Mouse (Mus musculus): ENCODE measurements around the gene Cwf19l1.
"Not testable (repeated sequence)": the region's sequence is repeated elsewhere in the genome, so short reads cannot be mapped to it uniquely, and the experiment has no call there.

Cwf19l1 gene

GRCm38 (mm10) chr19:44135072-44135959 is at the start of gene Cwf19l1:
TSS of gene Cwf19l1 (minus strand) at chr19:44135876.
- DNase-seq (ENCODE audit: low spot score in 2 of 2) = peak; percentile 81 to 89

- DNase-seq (ENCODE audit: low spot score in 2 of 2) = no peak
Measured at GRCm38 (mm10) chr19:44183968-44184367, 48.3 kb upstream of the Cwf19l1 start.

- no peak for DNase-seq (ENCODE audit: low spot score in 2 of 2)
Measured at GRCm38 (mm10) chr19:44180502-44180901, 44.8 kb upstream of the Cwf19l1 start.

DNA sequence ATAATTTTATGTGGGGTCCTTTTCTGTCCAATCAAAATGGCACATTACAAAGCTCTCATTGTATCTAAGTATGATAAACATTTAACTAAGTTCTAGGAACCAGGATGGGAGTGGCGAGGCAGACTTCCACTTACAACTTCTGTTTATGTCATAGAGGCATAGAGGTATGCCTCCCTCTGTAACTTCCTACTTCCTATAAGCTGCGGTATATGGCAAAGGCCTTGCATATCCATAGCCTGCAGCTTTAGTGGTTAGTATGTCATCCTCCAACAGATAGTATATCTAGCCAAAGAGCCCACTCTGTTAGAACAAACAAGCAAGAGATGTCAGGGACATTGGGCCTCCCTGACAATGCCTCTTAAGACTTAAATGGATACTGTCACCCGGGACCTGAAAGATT is 41.1 kb upstream of the Cwf19l1 start:
- DNase-seq (ENCODE audit: low spot score in 2 of 2) = no peak

DNA sequence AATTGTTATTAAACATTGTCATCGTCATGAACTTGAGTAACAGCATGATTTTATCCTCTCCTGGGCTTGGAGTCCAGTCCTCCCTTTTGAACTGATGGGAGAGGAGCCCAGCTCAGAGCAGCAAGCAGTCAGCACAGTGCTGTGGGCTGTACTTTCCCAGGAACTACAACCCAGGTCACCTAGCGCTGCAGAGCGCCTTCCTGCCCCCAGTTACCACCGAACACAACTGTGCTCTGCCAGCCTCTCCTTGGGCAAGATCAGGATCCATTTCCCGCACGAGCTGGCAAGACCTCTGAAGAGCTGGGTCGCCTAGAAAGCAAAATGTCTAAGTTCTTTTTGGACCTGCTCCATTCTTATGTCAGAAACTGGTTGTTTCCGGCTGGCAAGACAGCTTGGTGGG is 39.2 kb upstream of the Cwf19l1 start:
- no peak for DNase-seq (ENCODE audit: low spot score in 2 of 2)

GRCm38 (mm10) chr19:44161515-44161914 is 25.8 kb upstream of the Cwf19l1 start:
- DNase-seq (ENCODE audit: low spot score in 2 of 2) = peak in 1 of 2 experiments; percentile 10

- no peak for DNase-seq (ENCODE audit: low spot score in 2 of 2)
Measured at GRCm38 (mm10) chr19:44159386-44159785, 23.7 kb upstream of the Cwf19l1 start.

DNA sequence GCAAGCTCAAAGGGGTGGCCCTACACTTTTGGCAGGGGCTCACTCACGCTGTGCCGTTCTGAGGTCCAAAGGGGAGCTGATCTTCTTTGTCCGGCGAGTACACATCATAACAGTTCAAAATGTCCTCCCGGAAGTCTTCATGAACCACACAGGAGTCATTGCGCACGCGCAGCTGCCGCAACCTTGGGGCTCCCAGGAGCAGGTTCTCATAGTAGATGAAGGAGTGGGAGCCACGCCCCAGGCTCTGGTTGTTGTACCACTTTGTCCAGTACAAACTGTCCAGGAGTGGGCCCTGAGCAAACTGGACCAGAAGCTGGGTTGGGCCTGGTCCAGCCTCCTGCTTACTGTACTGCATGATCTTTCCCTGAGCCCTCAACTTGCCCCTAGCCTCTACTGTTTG is 21.3 kb upstream of the Cwf19l1 start:
- DNase-seq (ENCODE audit: low spot score in 2 of 2) = no peak

DNA sequence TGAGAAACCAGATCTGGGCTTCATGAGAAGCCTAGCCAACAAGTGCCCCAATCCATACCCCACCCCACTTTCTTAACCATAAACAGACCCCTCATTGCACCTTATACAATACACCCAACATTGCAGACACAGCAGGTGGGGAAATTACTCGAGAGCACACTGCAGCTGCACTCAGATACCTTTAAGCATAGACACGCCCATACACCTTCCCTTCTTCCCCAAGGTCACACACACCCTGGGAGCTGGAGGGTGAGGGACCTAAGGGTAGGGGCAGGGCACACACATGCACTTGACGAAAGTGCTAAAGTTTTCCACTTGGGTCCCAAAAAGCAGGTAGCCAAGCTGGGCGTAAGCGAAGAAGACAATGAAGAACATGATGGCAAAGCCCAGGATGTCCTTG is 18.1 kb upstream of the Cwf19l1 start:
- DNase-seq (ENCODE audit: low spot score in 2 of 2) = no peak

DNA sequence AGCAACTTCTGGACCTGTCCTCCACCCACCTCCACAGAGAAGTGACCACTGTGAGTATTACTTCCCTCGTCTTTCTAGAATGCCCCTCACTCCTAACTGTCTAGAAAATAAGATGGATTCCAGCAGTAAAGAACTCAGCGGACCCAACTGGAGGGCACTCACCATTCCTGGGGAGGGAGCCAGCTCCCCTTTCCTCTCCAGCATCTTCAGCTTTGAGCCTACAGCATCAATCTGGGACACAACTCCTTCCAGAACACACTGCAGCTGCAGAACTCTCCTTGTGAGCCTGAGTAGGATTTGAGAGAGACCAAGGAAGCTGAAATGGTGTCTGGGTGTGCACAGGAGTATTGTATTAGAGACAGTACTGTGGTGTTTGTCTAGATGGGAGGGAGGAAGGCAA is 13.3 kb upstream of the Cwf19l1 start:
- DNase-seq (ENCODE audit: low spot score in 2 of 2) = no peak

GRCm38 (mm10) chr19:44148345-44148744 is 12.7 kb upstream of the Cwf19l1 start:
- no peak for DNase-seq (ENCODE audit: low spot score in 2 of 2)

- DNase-seq (ENCODE audit: low spot score in 2 of 2) = no peak
Measured at GRCm38 (mm10) chr19:44146951-44147350, 11.3 kb upstream of the Cwf19l1 start.

GRCm38 (mm10) chr19:44146568-44146879 is 10.8 kb upstream of the Cwf19l1 start:
- no peak for DNase-seq (ENCODE audit: low spot score in 2 of 2)

- DNase-seq (ENCODE audit: low spot score in 2 of 2) = peak; percentile 88 to 91
Measured at GRCm38 (mm10) chr19:44145702-44146567, 10.3 kb upstream of the Cwf19l1 start, which contains the start of gene Bloc1s2. TSS of gene Bloc1s2 (minus strand) at chr19:44146446.

- DNase-seq (ENCODE audit: low spot score in 2 of 2) = no peak
Measured at GRCm38 (mm10) chr19:44144366-44144765, 8.7 kb upstream of the Cwf19l1 start.

- DNase-seq (ENCODE audit: low spot score in 2 of 2) = no peak
Measured at GRCm38 (mm10) chr19:44135960-44136485, 347 bp upstream of the Cwf19l1 start.

GRCm38 (mm10) chr19:44132917-44133316 is 2.8 kb downstream of the Cwf19l1 start:
- no peak for DNase-seq (ENCODE audit: low spot score in 2 of 2)

GRCm38 (mm10) chr19:44128560-44128959 is 7.1 kb downstream of the Cwf19l1 start:
- DNase-seq (ENCODE audit: low spot score in 2 of 2) = no peak

- DNase-seq (ENCODE audit: low spot score in 2 of 2) = no peak
Measured at GRCm38 (mm10) chr19:44127729-44128497, 7.8 kb downstream of the Cwf19l1 start.

DNA sequence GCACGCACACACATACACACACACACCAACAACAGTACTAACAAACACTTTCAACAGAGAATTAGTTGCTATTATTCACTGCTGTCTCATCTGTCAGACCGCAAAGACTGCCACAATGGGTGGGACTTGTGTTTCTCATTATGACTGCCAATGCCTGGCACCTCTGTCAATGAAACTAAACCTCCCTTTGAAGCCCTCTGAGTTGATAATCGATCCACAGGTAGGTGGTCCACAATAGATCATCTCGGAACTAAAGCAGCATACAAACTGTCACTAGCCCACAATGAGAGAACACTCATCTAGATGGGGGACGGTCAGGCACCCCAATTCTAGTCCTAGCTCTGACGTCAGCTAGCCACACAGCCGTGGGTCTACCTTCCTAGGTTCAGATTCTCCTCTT is 14.5 kb downstream of the Cwf19l1 start:
- DNase-seq (ENCODE audit: low spot score in 2 of 2) = no peak

DNA sequence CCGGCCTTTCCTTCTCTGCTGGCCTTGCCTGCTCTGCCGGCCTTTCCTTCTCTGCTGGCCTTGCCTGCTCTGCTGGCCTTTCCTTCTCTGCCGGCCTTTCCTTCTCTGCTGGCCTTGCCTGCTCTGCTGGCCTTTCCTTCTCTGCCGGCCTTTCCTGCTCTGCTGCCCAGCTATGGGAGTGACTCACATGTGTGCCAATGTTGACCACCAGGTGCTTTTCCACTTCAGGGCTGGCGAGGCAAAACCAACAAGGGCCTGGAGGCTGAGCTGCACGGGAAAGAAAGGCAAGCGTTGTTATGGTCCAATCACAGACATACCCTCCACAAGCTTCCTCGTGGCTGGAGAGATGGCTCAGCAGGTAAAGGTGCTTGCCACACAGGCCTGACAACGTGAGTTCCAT is 15.0 kb downstream of the Cwf19l1 start:
- DNase-seq (ENCODE audit: low spot score in 2 of 2) = not testable (repeated sequence)

DNA sequence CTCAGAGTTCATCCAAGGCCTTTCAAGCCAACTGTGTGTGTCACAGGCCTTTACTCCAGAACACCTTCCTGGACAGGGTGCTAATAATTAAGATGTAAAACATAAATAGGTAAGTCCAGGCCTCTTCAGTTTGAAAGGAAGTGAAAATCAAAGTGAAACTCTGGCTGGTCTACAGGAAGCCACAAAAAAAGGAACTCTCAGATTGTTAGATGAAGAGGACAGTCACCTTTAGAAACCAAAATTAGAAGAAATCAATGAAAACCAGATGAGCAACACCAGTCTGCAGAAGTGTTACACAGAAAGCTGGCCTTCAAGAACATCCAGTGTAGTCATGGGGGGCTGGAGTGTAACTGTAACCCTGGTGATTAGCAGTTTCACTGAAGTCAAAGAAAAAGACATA is 17.9 kb downstream of the Cwf19l1 start:
- DNase-seq (ENCODE audit: low spot score in 2 of 2) = no peak

Measured in frontal cortex, postnatal 36 days (tissue).